Mouse (Mus musculus) heart, embryonic 16.5 days (tissue): ENCODE results near the gene Zdhhc6. TPM values are rescaled to one million over a fixed set of nuclear protein-coding genes. Genes with fewer than 3 reads are reported as not detected.

Experiments
- ATAC-seq: fragments of 200-750 bp; cut with Nextera tagmentation; replicated peaks from 2 replicates; pipeline ENCODE4 v1.8.0; 2017; ENCODE audit warnings: moderate number of reproducible peaks; ENCODE audit not compliant: insufficient read depth, low FRiP score; ENCODE audit errors: extremely low read depth
- H3K27ac ChIP-seq: fragments of 300-500 bp; sonication (generic); 2 replicates; pipeline ENCODE4 v1.5.1; 2014; ENCODE audit warnings: mild to moderate bottlenecking, low read length, control low read depth, moderate library complexity
- H3K27me3 ChIP-seq: fragments of 300-500 bp; sonication (generic); 2 replicates; pipeline ENCODE4 v1.6.1; 2014; ENCODE audit warnings: low read length, mixed read lengths; ENCODE audit not compliant: control insufficient read depth, insufficient read depth
- H3K36me3 ChIP-seq: fragments of 300-500 bp; sonication (generic); 2 replicates; pipeline ENCODE4 v1.6.1; 2014; ENCODE audit not compliant: control insufficient read depth, insufficient read depth
- H3K4me1 ChIP-seq: fragments of 300-500 bp; sonication (generic); 2 replicates; pipeline ENCODE4 v1.6.1; 2014; ENCODE audit warnings: low read length, mixed read lengths; ENCODE audit not compliant: control insufficient read depth, insufficient read depth
- H3K4me2 ChIP-seq: fragments of 300-500 bp; sonication (generic); 2 replicates; pipeline ENCODE4 v1.6.1; 2014; ENCODE audit warnings: low read depth, mild to moderate bottlenecking, control low read depth, low read length
- H3K4me3 ChIP-seq: fragments of 300-500 bp; sonication (generic); 2 replicates; pipeline ENCODE4 v1.5.1; 2014; ENCODE audit warnings: mild to moderate bottlenecking, control low read depth, low read length
- H3K9ac ChIP-seq: fragments of 300-500 bp; sonication (generic); 2 replicates; pipeline ENCODE4 v1.6.1; 2014; ENCODE audit warnings: low read length, control low read depth
- H3K9me3 ChIP-seq: fragments of 300-500 bp; sonication (generic); replicated peaks from 2 replicates; pipeline ENCODE4 v1.6.1; 2016; ENCODE audit warnings: low read length; ENCODE audit not compliant: control insufficient read depth
- WGBS: fragments of 180-500 bp; shearing (Covaris S2); extraction: QIAGEN DNeasy Blood & Tissue Kit; methylation state at CpG from one replicate; pipeline ENCODE4 v1.1.7; 2014; 5-methylcytosine and 5-hydroxymethylcytosine counted together
- polyA plus RNA-seq: library from polyadenylated mRNA; unstranded; fragments of >200 nt; fragmentation: Nextera tagmentation; extraction: Ambion mirVana; gene quantifications from 2 replicates; pipeline ENCODE4 v1.2.1, GENCODE M21; 2015

Zdhhc6 gene
- polyA plus RNA-seq, 1 experiment from 2014 or later, result 73.9 TPM

DNA sequence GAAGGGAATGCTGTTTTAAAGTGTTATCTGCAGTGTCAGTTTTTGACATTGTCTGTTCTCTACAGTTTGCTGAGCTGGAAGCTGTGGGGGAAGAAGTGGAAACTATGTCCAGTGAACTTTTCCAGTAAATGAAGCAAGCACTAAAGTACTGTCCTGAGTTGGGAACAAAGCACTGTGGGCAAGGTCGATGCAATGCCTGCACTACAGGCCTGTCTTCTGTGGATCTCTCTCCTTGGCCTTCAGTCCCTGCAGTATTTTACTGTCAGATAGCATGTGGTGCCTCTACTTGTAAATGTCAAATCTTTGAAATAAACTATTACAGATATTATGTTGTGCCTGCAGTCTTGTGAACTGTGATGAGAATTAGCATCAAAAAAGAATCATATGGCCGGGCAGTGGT lies 19.5 kb downstream of the Zdhhc6 start:
- H3K27me3 ChIP-seq, result no peaks in the 10 kb centered on the region
- peaks cover 25% of the 10 kb centered on the region for H3K36me3 ChIP-seq
- no peak overlapping the region for H3K9ac ChIP-seq
- no peaks in the 10 kb centered on the region for H3K4me1 ChIP-seq
- no peak for ATAC-seq
- no peak overlapping the region for H3K27ac ChIP-seq
- WGBS, result 86% methylated on average over 2 of the region's 2 CpGs
- H3K9me3 ChIP-seq, result no peaks in the 10 kb centered on the region
- no peak overlapping the region for H3K4me3 ChIP-seq
- no peak overlapping the region for H3K4me2 ChIP-seq

DNA sequence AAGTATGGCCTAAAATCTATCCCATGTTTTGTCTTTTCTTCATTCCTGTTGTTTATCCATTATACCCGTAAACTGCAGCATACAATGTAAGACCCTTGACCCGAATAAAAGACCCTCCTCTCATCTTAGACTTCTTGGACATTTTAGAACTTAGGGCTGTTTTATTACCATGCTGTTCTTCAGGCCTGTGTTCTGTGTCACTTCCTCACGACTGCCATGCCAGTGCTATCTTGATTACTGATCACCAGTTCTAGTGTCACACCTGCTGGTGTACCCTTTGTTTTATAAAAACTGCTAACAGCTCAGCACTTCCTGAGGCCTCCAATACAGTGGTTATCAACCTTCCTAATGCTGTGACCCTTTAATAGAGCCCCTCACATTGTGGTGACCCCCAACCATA lies 20.3 kb downstream of the Zdhhc6 start:
- H3K36me3 ChIP-seq, result peaks cover 23% of the 10 kb centered on the region
- ATAC-seq, result no peak
- H3K4me3 ChIP-seq, result no peak overlapping the region
- H3K4me2 ChIP-seq, result no peak overlapping the region
- no peak overlapping the region for H3K9ac ChIP-seq
- WGBS, result 78% methylated on average over 3 of the region's 3 CpGs
- H3K9me3 ChIP-seq, result no peaks in the 10 kb centered on the region
- H3K27me3 ChIP-seq, result no peaks in the 10 kb centered on the region
- H3K27ac ChIP-seq, result no peak overlapping the region
- no peaks in the 10 kb centered on the region for H3K4me1 ChIP-seq

DNA sequence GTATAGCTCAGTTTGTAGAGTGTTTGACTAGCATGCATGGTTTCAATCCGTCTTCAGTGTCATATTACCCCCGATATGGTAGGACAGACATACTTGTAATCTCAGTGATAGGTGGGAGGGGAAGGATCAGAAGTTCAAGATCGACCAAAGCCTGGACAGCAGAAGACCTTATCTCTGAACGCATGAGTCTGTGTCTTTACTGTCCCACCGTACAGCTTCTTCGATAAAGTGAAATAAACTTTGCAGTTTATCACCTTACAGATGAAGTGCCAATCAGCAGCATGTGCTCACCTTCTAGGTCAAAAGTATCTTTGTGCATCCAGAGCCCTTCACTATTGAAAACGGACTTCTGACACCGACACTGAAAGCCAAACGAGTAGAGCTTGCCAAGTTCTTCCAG lies 20.8 kb downstream of the Zdhhc6 start:
- Histone ChIP-seq H3K27me3 (no peaks in the 10 kb centered on the region), H3K4me3 (no peak overlapping the region), H3K27ac (no peak overlapping the region), H3K4me1 (no peaks in the 10 kb centered on the region), H3K9me3 (no peaks in the 10 kb centered on the region), H3K4me2 (no peak overlapping the region), H3K36me3 (peaks cover 26% of the 10 kb centered on the region), H3K9ac (no peak overlapping the region)
- WGBS, result 80% methylated on average over 9 of the region's 9 CpGs
- ATAC-seq, result no peak

DNA sequence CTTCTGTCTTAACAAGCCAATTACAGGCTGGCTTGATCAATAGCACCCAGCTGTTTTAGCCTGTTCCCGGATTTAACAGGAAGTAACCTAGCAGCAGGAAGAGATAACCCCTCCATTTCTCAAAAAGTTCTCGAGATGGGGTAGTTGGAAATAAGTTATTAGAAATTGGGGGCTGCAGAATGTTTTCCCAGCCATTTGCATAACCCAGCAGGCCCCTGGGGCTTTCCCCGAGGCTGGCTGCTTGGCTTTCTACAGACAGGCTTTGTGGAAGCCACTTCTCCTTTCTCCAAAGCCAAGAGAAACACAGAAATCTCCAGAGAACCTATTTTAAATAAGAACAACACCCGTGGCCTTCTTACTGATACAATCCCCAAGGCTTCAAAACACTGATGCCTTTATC lies 22.7 kb downstream of the Zdhhc6 start:
- no peaks in the 10 kb centered on the region for H3K4me1 ChIP-seq
- WGBS, result 27% methylated on average over 4 of the region's 4 CpGs
- H3K9ac ChIP-seq, result no peak overlapping the region
- H3K4me2 ChIP-seq, result no peak overlapping the region
- ATAC-seq, result no peak
- H3K27ac ChIP-seq, result no peak overlapping the region
- no peak overlapping the region for H3K4me3 ChIP-seq
- no peaks in the 10 kb centered on the region for H3K9me3 ChIP-seq
- peaks cover 30% of the 10 kb centered on the region for H3K36me3 ChIP-seq
- H3K27me3 ChIP-seq, result no peaks in the 10 kb centered on the region

DNA sequence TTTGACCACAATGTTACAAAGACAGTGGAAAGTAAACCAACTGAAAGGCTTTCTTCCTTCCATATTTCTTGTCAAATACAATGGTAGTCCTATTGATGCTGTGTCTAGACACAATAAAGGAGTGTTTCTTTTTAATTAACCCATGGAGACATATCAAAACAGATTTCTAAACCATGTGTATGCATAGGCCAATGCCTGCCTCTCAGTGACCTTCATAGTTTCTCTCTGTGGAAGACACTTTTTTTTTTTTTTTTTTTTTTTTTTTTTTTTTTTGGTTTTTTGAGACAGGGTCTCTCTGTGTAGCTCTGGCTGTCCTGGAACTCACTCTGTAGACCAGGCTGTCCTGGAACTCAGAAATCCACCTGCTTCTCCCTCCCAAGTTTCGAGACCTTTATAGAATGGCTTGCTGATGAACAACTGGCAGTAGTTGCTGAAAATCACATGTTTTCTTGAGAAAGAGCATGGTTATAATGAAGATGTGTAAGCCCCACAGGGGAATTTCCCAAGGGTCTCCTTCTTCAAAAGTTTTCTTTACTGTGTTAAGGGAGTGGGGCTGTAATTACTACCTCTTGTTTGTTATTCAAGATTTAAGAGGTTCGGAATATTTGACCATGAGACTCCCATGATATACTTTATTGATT lies 23.5 kb downstream of the Zdhhc6 start:
- no peak for ATAC-seq
- 91% methylated on average over 2 of the region's 2 CpGs for WGBS
- Histone ChIP-seq H3K4me3 (no peak overlapping the region), H3K27ac (no peak overlapping the region), H3K9me3 (no peaks in the 10 kb centered on the region), H3K4me1 (no peaks in the 10 kb centered on the region), H3K36me3 (peaks cover 31% of the 10 kb centered on the region), H3K4me2 (no peak overlapping the region), H3K27me3 (no peaks in the 10 kb centered on the region), H3K9ac (no peak overlapping the region)

DNA sequence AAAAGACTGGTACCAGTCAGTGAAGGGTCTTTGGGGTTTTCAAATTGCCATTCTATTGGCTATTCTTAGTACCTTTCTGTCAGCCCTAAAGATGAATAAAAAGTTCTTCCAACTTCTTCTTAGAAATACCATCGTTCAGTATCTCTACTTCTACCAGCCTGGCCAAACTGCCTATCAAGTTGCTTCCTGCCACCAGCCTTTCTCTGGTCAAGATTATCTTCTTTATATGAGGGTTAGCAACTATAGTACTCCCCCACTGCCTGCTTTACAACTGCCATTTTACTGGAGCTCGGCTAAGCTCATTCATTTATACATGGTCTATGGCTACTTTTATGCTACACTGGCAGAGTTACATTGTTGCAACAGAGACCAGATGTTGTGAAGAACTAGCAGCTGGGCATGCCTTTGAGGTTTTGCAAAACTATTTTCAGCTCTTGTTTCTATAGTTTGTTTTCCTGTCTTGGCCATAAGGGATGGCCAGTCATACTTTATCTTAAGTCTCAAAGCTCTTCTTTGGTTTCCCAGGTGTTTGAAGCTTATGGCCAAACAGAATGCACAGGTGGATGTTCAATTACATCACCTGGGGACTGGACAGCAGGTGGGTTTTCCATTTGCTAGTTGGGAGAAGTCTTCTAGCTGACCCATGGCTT lies 25.1 kb downstream of the Zdhhc6 start:
- ATAC-seq, result no peak
- Histone ChIP-seq H3K9me3 (no peaks in the 10 kb centered on the region), H3K27me3 (no peaks in the 10 kb centered on the region), H3K4me2 (no peak overlapping the region), H3K9ac (no peak overlapping the region), H3K4me3 (no peak overlapping the region), H3K36me3 (peaks cover 28% of the 10 kb centered on the region), H3K27ac (no peak overlapping the region), H3K4me1 (no peaks in the 10 kb centered on the region)
- 85% methylated on average over 2 of the region's 2 CpGs for WGBS

DNA sequence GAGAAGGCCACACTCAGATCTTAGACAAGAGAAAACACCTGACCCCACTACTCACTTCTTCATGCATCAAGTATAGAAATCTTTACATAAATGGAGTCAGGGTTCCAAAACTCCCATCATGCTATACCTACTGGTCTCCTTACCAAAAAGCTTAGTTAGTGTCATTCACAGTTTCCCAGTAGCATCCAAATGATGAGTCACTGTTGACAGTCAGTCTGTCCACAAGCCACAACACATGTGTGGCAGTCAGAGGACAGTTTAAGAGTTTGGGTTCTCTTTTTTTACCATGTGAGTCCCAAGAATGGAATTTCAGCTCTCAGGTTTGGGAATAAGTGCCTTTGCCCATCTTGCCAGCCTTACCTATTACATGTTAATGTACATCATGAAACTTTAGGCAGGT lies 26.9 kb downstream of the Zdhhc6 start:
- Histone ChIP-seq H3K27ac (no peak overlapping the region), H3K36me3 (peaks cover 31% of the 10 kb centered on the region)
- ATAC-seq, result no peak

DNA sequence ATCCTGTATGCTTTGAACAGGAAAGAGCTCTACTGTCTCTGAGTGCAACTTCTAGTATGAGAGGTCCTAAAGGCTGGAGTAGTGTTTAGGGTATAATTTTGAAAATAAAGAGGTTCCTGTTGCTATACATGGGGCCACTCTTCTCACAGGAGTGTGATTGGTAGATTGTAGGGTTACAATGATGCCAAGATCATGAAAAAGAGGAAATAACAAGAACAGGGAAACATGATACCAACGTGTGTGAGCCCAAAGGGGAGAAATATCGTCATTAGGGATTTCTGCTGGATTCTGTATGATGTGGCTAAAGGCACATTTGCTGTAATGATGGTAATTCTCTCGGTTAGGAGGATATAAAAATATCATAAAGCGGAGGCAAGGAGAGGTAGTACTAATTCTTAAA lies 29.8 kb downstream of the Zdhhc6 start:
- WGBS, result 90% methylated on average over 4 of the region's 4 CpGs
- ATAC-seq, result no peak
- H3K27ac ChIP-seq, result no peak overlapping the region

More for the DNA sequence above, 26.9 kb downstream of the Zdhhc6 start:
- H3K27me3 ChIP-seq, result no peaks in the 10 kb centered on the region
- no peak overlapping the region for H3K4me3 ChIP-seq
- no peaks in the 10 kb centered on the region for H3K4me1 ChIP-seq
- H3K4me2 ChIP-seq, result no peak overlapping the region
- no peaks in the 10 kb centered on the region for H3K9me3 ChIP-seq
- no peak overlapping the region for H3K9ac ChIP-seq

DNA sequence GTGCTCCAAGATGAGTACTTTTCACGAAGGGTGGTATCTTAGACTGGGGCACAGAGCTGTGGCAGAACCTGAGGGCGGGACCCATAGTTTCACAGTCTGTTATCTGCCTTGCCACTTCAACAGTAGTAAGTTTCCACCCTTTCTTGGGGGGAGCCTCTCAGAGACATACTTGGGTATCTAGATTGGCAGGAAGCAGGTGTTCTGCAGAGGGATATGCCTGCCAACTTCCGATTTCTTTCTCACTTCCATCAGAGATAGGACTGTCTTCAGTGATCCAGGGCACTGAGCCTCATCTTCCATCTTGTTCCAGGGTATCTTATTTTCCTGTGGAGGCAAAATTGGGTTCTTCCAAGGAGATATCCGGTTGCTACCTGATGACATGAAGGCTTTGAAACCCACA lies 31.7 kb downstream of the Zdhhc6 start:
- Histone ChIP-seq H3K4me2 (no peak overlapping the region), H3K36me3 (peaks cover 37% of the 10 kb centered on the region), H3K27me3 (no peaks in the 10 kb centered on the region), H3K27ac (no peak overlapping the region), H3K4me1 (no peaks in the 10 kb centered on the region), H3K9me3 (no peaks in the 10 kb centered on the region), H3K9ac (no peak overlapping the region), H3K4me3 (no peak overlapping the region)
- WGBS, result 67% methylated on average over 4 of the region's 4 CpGs
- ATAC-seq, result no peak

More for the DNA sequence above, 29.8 kb downstream of the Zdhhc6 start:
- Histone ChIP-seq H3K4me2 (no peak overlapping the region), H3K9ac (no peak overlapping the region), H3K27me3 (no peaks in the 10 kb centered on the region), H3K4me1 (no peaks in the 10 kb centered on the region), H3K9me3 (no peaks in the 10 kb centered on the region), H3K36me3 (peaks cover 38% of the 10 kb centered on the region), H3K4me3 (no peak overlapping the region)
